Mouse (Mus musculus): ENCODE measurements at regions not wholly inside any gene's neighbourhood (a gene's known extent, or its start where the extent isn't known, plus 50 kb on each side); places are given as distances from the start of the nearest gene placed in this dataset.

DNA sequence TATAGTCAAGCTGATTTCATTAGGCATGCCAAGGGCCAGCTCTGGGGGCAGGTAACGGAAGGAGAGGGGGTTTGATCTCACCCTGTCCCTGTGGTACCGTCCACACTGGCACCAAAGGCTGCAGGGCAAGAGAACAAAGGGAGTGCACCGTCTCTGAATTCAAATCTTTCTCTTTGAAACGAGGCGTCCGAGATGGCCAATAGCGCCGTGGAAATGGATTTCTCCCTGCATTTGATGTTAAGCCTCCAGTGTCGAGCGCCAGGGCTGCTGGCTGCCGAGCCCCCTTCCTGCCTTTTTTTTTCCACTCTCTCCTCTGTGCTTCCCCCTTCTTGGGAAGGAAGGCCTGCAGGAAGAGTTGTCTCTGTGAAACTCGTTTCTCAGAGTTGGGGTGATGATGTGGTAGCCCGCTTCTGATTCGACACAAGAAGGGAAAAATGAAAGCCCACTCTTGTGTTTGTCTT is 235.5 kb downstream of the 3110018I06Rik start:
- no peak for DNase-seq

DNA sequence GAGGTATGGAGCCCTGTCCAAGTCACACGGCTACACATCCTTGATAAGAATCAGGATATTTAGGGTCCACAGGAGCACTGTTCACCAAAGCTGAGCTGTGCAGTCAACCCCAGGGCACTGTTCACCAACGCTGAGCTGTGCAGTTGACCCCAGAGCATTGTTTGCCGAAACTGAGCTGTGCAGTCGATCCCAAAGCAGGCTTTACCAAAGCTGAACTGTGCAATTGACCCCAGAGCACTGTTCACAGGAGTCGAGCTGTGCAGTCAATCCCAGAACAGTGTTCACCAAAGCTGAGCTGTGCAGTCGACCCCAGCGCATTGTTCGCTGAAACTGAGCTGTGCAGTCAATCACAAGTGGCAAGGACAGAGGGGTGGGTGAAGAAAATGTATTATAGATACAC is 236.0 kb downstream of the 3110018I06Rik start:
- no peak for DNase-seq

DNA sequence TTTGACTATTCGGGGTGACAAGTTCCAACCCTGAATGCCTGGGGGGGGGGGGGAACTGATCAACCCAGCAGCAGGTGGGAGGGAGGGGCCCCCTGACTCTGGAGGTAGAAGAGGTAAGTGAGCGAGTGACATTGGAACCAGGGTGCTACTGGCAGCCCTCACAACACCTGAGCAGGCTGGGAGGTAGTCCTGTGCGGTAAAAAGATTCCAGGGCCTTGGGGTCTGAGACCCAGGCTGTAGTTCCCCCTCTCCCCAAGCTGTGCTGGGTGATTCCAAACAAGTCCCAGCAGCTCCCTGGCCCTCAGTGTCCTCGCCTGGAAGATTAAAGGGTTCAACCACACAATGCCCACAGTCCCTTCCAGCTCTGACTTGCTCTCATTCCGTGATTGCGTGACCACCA is 240.4 kb downstream of the 3110018I06Rik start:
- DNase-seq: no peak

DNA sequence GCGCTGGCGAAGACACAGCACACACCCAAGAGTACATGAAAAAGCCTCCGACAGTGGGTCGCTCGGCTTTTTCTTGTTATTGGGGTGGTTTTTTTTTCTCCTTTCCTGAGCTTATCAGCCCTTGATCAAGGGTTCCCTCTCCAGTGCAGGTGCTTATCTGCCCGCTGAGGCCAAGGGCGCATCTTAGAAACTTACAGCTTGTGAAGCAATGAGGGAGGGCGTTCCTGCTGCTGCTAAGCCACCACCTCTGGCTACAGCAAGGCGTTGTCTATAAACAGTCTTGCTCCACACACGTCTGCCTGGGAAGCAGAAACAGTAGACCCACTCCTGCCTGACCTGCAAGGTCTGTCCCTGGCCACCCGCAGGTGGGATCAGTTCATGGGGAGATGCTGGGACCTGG is 240.9 kb downstream of the 3110018I06Rik start:
- DNase-seq: no peak

DNA sequence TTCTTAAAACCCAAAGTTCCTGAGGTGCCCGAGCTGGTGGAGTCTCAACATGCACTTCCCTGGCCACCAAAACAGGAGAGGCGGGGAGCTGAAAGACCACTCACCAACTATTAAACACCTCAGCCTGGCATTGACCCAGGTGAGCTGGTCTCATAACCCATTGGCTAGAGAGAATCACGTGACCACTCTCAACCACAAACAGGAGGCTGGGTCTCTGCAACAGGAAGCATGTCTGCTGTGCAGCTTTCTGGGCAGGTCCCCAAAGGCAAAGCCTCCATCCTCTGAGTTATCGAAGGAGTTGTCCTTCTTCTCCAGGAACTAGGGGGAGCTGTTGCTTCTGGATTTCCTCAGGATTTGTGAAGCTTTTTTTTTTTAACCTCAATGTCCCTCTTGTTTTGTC is 242.5 kb downstream of the 3110018I06Rik start:
- DNase-seq: no peak

DNA sequence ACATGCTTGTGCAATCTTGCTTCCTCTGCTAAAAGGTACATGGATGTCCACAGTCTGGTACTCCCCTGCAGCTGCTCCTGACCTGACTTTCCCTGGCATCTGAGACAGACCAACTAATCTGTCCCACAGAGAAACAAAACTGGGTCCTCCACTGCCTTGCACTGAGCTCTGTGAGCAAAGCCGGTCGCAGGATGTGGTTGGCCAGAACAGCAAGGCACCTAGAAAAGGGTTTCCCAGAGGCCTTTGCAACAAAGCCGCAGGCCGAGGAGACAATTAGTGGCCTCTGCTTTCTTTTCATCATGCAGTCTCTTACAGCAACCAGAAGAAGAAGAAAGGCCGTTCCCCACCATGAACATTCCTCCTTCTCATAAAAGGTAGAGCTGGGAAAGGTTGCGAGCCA is 246.1 kb downstream of the 3110018I06Rik start:
- no peak for DNase-seq

DNA sequence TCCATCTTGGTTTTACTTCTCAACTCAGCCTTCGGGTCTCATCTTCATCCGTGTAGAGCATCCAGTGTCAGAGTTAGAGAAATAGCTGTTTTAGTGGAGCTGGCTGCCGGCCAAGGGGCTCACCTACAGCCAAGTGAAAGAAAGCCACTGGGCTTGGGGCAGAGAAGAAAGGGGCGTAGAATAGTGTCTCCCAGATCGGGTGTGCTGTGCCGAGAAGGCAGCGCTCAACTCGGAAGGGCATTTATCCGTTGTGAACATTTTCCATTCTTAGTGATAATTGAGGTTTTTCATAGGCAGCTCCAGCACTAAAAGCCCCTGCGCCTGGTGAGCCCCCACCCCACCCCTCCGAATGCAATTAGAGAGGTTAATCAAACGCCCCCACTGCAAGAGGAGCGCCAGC is 254.2 kb downstream of the 3110018I06Rik start:
- DNase-seq: no peak

DNA sequence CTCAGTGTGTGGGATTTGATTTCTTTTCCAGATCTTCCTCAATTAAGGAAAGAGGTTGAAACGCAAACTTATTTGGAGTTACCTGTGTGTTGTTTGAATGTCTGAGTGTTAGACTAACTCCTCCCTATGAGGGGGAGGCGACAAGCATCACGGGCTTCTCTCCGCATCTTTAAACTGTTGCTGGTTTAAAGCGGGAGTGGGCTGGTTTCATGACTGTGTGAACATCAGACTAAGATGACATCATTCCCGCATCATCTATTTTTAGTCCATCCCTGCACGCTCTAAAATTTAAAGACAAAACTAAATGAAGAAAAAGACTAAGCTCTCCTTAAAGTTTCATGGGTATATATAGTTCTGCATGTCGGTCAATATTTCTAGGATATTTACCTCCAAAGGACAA is 256.4 kb downstream of the 3110018I06Rik start:
- DNase-seq: no peak

DNA sequence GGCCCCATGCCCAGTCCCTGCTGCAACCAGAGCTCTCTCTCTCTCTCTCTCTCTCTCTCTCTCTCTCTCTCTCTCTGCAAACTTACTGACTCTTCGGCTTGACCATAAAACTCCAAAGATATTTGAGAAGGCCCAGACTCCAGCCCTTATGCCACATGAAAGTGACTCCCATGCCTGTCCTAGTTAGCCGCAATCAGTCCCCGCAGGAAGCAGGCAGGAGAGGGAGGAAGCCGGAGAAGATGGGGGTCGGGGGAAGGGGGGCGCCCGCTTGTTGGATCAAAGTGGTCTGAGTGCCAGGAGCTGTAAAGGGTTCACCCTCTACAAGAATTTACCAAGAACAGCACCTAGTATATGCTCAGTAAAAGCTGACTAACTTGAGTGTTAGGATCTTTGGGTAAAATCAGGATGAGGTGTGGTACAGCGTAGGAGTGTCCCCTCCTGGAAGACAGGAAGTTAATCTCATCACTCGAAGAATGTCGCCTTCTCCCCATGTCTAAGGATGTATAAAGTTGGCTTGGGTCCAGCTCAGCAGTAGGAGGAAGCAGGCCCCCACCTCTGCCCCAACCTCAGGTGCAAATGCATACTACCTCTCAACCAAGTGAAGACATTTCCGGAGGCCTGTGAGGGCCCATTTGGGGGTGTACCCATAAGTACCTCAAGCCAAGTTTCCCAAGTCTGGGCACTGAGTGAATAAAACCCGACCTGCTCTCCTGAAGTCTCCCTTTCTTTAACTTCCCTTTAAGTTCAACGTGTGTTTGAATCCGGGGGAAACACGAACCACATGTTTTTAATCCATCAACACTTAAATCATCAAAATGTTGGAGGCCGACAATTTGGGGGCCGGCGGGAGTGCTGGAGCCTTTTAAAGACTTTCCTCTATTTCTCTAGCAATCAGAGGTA is 254.7 kb downstream of the Bcl11b start:
- no peak for DNase-seq

DNA sequence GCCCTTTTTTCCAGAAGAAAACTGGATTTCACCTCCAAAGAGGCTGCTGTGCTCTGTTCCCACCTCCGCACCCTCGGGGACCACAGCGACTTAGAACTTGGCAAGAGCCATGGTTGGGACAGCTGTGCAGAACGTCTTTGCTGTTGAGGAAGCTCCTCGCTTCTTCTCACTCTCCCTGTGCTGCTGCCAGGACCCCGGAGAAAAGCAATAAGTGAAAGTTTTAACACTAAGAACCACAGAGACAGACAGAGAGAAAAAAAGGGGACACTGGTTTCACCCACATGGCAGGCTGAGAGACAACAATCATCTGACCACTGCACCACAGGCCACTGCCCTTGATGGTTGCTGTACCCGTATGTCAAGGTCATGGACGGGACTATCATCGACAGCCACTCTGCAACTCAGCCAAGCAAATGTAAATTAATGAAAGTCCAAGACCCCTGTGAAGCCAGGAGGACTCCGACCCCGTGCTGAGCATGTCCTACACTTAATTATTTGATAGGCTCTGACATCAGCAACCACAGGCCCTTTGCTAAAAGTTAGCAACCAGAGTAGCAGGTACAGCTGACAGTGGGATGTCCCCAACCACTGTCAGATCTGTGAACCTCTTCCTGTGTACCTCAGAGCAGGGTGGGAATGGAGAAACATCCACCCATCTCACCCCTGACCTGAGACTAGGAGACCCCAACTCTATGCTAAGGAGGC is 253.9 kb downstream of the Bcl11b start:
- no peak for DNase-seq

DNA sequence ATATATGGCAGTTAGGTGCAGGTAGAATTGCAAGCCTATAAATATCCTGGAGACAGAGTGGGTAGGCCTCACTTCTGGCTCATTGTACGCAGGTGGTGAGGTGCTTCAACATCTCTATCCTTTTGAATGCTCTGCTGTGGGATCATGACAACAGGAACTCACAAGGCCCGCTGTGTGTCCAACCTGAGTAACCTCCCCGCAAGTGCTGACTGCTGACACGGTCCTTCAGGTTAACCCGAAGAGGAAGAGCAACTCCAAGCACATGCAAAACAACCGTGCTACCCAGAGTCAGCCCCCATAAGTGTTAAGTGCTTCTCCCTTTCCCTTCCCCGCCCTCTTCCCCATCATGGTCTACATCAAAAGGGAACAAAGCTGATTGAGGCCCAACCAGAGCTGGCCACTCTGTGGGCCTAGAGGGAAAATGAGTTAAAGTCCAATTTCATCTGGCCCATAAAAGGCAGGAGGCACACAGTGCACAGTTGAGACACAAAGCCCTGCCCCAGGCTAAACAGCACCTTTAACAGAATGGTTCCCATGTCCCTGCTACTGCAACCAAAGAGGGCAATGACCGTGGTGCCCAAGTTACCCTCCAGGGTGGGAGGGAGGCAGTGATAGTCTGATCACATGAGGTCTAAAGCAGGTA is 253.0 kb downstream of the Bcl11b start:
- no peak for DNase-seq

DNA sequence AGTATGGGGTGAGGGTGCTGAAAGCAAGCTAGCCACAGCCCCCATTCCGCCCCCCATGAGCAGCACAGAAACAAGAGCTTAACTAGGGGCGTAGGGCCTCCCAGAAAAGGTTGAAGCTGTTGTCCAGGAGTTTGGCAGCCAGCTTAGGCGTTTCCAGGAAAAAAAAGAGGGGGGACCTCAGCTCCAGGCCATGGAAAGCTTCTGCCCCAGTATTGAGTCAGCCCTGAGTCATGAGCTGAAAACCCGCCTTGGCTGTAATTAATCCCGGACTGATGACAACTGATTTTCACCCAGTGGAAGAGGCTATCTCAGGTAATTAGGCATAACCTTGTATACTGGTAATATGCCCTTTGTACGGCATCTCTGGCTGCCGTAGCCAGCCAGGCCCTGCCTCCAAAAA is 251.3 kb downstream of the Bcl11b start:
- no peak for DNase-seq

DNA sequence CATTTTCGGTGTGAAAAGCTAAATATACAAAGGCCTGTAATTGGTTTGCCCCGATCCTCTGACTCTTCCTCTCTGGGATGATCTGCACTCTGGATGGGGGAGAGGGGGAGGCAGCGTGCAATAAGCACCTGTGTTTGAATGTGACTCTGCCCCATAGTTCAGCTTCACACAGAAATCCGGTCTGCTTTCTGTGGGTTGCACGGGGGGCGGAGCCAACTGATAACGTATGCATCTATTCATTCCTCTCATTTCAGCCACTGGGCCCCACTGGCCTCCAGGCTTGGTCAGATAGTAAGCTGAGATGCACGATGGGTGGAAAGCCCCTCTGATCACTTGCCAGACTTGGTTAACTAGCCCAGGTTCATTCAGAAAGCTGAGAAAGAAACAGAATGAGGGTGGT is 250.8 kb downstream of the Bcl11b start:
- DNase-seq: no peak

DNA sequence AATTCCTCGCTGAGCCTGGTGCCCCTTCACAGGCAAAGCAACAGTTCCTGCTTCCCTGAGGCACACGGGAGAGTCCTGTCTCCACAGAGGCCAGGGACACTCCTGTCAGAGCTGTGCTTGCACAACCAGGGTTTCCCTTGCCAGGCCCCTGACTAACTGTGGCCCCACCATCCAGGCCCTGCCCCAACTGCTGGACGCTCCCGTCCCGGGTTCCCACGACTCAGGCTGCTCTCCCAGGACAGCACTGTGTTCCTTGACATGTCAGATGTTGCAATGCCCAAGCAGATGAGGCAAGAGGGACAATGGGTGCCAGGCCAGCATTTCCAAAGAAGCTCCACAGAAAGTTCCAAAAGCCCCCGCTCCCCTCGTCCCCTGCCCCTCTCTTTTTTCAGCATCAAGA is 250.4 kb downstream of the Bcl11b start:
- no peak for DNase-seq

DNA sequence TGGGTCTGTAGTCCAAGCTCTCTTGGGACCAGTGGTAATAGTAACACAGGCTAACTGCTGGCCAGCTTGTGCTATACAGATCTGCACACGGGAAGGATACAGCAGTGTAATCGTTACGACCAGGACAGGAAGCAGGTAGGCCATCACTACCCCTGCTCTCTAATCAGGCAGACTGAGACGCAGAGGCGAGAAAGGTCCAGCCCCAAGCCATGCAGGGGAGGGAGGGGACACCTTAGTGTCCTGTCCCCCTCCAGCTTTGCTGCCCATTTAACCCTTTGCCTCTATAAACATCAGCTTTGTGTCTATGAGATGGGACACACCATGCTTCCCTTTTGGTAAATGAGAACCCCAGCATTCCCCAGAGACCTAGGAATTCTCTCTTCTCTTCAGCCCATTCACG is 249.9 kb downstream of the Bcl11b start:
- no peak for DNase-seq

DNA sequence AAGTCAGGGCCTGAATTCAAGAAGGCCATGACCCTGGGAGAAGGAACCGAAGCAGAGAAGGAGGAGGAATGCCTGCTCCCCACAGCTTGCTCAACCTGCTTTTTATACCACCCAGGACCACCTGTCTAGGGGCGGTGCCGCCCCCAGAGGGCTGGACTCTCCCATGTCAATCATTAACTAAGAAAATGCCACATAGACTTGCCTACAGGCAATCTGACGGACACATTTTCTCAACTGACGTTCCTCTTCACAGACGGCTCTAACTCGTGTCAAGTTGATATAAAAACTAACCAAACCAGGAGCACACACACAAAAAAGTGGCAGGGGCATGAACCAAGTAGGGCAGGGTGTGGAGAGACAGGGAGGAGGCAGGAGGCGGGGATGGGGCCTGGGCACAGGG is 248.5 kb downstream of the Bcl11b start:
- DNase-seq: no peak

DNA sequence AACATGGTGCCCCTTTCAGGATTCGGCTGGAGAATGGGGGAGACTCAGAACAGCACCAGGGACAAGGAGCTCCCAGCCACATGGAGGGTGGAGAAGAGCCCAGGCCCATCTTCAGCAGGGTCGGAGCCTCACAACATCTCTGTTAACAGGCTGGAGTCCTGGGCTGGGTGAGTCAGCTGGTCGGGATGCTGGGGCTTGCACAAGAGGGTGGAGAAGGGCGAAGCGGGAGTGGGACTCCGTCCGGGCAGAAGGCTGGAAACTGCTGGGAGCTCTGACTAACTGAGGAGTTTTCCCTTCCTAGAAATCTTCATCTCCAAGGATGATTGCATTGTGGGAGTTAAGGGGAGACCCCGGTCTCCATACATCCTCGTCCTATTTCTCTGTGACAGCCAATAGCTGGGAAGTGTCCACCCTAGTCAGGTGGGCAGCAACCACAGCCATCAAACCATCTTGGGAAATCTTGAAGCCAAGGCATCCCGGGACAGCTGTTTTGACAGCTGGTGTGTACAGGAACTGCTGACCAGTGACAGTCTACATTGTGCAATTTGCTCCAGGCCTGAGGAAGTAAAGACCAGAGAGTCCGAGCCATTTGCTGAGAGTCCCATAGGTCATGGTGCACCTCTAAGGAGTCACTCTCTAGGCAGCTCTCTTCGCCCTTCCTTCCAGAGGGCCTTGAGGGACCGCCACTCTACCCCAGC is 247.4 kb downstream of the Bcl11b start:
- no peak for DNase-seq

DNA sequence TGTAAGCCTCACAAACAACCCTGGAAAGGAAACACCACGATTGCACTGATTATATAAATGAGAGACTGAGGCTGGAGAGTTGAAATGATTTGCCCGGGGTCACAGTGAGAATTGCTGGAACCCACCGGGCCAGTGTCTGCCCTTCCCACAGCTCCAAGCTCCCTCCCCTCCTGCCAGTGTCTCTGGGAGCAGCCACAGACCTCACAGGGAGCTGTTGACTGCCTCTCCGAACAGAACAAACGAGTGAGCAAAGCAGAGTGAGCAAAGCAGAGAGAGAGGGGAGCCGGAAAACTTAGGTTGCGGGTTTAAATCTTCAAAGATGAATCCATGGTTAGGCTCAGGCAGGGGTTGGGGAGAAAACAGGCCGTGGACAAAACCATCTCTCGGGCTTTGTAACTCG is 246.2 kb downstream of the Bcl11b start:
- DNase-seq: no peak

DNA sequence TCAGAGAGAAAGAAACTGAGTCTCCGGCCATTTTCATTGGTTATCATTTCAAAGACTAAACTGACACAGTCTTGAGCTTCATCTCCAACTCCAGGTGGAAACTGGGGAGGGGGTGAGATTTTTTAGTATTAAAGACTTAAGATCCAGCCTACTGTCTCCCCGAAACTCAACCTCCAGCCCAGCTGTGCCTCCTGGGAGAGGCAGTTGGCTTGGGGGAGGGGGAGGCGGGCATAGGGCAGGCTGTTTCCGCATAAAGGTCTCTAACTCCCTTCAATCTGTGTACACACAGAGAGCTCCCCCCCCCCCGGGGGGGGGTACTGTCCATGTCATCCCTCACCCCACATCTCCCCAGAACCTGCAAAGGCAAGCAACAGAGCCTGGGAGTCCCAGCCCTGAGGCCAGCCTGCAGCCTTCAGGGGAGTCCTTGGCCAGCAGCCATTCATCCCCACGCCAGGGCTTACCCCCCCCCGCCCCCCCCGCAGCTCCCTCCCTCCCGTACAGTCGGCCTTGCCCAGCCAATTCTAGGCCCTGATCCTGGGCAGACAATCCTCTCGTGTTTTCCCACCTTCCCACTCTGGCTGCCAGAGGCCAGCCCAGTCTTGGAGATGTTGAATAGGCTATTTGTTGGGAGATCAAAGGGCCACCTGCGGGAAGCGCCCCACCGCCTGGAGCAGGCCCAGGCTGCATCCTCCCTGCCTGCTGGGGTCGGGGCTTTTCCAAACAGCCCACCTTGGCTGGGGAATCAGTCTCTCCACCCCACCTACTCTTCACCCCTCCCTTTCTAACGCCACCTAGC is 245.2 kb downstream of the Bcl11b start:
- no peak for DNase-seq

DNA sequence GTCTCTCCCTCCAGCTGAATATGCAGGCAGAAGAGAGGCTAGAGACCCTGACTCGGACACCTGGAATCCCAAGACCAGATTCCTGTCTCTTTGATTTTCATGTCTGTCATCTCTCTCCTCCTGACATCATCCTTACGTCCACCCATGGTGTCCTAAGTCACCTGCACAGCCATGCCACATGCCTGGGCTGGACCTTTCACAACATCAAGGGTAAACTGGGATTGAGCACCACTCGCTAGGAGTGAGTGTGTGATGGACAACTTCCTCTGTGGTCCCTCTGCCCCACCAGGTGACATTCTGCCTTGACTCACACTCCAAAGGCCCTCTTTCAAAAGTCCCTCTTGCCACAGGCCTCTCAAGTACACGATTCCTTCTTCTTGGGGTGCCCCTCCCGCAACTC is 244.1 kb downstream of the Bcl11b start:
- no peak for DNase-seq

DNA sequence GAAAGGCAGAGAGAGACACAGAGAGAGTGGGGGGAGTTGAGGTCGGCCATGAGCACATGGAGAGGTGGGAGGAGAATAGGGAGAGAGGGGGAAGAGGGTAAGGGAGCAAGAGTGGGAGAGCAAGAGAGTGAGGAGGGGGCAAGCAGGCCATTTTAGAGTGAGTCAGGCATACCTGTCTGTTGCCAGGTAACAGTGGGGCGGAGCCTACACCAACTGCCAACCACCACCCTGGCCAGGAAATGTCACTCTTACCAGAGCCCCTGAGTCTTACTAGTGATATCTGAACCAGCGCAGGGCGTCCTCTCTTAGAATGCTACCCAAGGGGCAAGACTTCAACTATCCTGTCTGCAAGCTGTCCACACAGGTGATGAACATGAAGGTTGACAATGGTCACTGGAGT is 243.5 kb downstream of the Bcl11b start:
- no peak for DNase-seq

DNA sequence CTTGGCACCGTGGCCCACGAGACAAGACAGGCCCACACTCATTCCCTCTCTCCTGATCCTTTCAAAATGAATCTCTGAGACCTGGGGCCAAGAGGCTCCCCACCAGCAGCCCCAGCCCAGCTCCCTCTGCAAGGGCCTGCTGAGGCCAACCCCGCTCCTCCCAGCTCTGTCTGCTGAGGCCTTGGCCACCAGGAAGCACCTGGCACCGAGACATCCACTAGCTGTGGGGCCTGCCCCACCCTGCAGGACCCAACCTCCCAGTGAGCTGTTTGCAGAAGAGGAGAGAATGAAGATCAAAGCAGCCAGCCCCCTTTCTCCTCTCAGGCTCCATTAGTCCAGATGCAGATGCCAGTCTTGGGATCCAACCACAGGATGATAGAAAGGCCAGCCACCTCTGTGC is 241.3 kb downstream of the Bcl11b start:
- DNase-seq: no peak
